Mouse (Mus musculus): Measurements from ENCODE around the gene Snx19. TPM values are rescaled to one million over a fixed set of nuclear protein-coding genes. Genes with fewer than 3 reads are reported as not detected.

Gene Snx19
- polyA plus RNA-seq (2016; fragmentation: Nextera tagmentation; extraction: Ambion mirVana): 21.2 and 23.7 TPM in 2 replicates

DNA sequence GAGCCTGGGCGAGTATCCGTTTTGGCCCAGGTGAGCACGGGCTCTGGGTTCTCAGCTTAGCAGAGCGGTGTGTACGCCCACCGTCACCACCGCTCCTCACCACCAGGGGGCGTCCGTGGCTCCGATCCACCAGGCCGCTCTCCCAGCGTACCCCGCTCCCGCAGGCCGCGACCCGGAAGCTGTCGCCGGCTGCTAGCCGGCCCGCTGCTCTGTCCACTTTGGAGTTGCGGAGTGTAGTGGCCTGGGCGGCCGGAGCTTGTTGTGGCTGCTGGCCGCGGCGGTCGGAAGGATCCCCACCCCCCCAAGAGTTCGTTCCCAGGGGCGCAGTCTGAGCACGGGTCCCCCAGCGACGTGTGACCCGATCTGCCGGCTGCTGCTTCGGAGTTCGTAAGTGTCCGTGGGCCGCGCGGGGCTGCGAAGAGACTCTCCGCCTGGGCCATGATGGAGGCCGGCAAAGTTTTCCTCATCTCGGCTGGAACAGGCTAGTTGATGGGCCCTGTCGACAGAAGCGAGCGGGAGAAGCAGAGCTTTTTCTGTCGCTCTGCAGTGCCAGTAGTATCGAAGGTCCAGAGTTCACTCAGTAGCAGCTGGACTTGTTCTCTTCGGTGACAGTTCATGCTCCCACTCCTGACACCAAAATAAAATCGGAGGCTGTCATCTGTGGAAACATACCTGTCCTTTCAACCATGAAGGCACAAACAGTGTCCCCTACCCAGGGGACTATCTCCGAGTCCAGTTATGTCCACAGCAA, at the start of gene Snx19:
Gene Snx19 (plus strand): TSS at position 227 of the 751 bp plus-strand sequence.
- DNase-seq (ENCODE audit: low spot score): peak; percentile 92
- Histone ChIP-seq H3K36me3 (peaks cover 26% of the 10 kb centered on the region), H3K27ac (peak within 1 kb of the TSS; percentile 93), H3K4me1 (replicated peaks) (peaks cover 37% of the 10 kb centered on the region), H3K4me3 (peak within 1 kb of the TSS; percentile 84), H3K27me3 (ENCODE audit: insufficient read depth, poor library complexity, severe bottlenecking) (no peaks in the 10 kb centered on the region), H3K9me3 (no peaks in the 10 kb centered on the region)
- 3% methylated on average over 53 of the region's 53 CpGs for WGBS

DNA sequence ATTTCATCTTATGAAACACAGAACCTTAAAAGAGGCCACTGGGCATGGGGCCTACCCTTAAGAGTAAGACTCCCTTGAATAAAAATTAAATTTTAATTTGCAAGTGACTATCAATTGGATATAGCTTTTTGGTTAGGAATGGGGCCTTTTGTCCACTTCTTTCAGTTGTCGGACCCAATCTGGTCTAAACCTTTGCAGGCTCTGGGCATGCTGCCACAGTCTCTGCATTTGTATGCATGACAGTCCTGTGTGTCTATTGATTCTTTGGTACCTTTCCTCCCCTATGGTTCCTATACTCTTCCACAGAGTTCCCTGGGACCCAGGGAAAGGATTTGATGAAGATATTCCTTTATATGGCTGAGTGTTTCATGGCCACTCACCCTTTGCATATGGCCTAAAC, 26.1 kb upstream of the Snx19 start:
- Histone ChIP-seq H3K4me3 (no peak overlapping the region), H3K36me3 (no peaks in the 10 kb centered on the region), H3K27ac (no peak overlapping the region), H3K27me3 (ENCODE audit: insufficient read depth, poor library complexity, severe bottlenecking) (no peaks in the 10 kb centered on the region), H3K9me3 (no peaks in the 10 kb centered on the region), H3K4me1 (replicated peaks) (no peaks in the 10 kb centered on the region)
- 93% methylated on average over 1 of the region's 1 CpGs for WGBS
- DNase-seq (ENCODE audit: low spot score): no peak

DNA sequence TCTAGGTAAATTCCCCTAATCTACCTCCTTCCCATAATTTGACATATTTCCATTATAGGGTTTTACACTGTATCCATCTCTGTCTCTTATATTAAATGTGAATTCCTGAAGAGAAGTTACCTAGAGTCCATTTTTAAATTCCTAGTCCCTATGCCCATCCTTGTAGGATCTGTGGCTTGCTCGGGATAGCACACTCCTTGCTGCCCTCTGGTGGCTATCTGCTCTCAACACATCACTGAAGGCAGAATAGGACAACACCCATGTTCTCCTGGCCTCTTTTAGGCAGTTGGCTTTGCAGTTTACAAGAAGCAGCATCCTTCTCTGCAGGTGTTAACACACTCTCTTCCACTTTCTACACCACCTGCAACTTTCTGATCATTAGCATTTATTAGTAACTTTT, 4.0 kb upstream of the Snx19 start:
- H3K4me3 ChIP-seq: no peak overlapping the region
- peaks cover 8% of the 10 kb centered on the region for H3K4me1 ChIP-seq (replicated peaks)
- no peaks in the 10 kb centered on the region for H3K36me3 ChIP-seq
- no peak overlapping the region for H3K27ac ChIP-seq
- WGBS: 13% methylated on average over 1 of the region's 1 CpGs
- no peaks in the 10 kb centered on the region for H3K27me3 ChIP-seq (ENCODE audit: insufficient read depth, poor library complexity, severe bottlenecking)
- no peaks in the 10 kb centered on the region for H3K9me3 ChIP-seq
- DNase-seq (ENCODE audit: low spot score): peak; percentile 43

DNA sequence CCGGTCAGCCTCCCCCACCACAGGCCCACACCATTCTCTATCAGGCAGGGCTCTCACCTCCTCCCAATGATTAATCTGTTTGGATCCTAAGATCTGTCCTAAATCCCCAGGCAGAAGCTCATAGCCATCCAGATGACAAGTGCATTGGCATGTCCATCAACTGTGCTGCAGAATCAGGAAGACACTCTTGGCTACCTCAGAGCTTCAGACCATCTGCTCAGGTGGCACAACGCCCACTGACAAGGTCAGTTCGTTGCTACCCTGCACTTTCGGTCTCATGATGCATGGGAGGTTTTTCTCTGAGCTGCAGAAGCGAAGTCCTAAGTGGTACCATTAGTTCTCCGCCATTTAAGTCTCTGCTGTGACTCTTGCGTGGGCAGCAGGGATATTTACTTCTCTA, 1.7 kb upstream of the Snx19 start:
- WGBS: 89% methylated on average over 7 of the region's 7 CpGs
- DNase-seq (ENCODE audit: low spot score): no peak
- no peaks in the 10 kb centered on the region for H3K9me3 ChIP-seq
- peaks cover 29% of the 10 kb centered on the region for H3K4me1 ChIP-seq (replicated peaks)
- no peaks in the 10 kb centered on the region for H3K27me3 ChIP-seq (ENCODE audit: insufficient read depth, poor library complexity, severe bottlenecking)
- H3K4me3 ChIP-seq: no peak overlapping the region
- H3K36me3 ChIP-seq: peaks cover 15% of the 10 kb centered on the region
- H3K27ac ChIP-seq: no peak overlapping the region

DNA sequence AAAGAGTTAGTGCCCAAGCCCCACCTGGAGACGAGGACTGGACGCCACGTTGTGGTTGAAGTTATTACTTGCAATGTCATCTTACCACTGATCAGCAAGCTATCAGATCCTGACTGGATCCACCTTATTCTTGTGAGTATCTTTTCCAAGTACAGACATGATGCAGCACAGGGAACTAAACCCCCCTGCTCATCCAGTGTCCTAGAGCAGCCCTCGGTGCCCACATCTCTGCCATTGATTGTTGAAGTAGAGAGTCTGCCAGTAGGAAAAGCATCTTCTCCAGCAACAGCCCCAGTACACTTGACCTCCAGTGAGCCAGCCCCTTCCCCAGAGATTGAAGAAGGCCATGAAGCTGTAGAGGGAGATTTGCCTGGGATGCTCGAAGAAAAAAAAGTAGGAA, 1.3 kb downstream of the Snx19 start:
- 91% methylated on average over 5 of the region's 5 CpGs for WGBS

DNA sequence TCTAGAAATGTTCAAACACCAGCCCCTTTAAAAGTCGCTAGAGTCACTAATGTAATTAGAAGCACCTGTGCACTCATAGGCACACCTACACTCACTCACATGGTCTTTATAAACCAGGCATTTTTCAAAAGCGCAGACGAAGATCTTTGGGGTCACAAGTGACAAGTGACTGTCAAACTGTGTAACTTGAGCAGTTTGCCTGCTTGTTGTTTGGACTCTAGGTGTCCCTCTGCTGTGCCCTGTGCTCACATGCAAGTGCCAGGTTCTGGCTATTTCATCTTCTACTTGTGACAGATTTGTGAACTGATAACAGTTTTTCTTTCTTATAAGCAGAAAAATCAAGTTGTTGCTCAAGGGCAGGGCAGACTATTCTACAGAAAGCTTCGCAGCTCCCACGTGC, 3.5 kb downstream of the Snx19 start:
- no peaks in the 10 kb centered on the region for H3K27me3 ChIP-seq (ENCODE audit: insufficient read depth, poor library complexity, severe bottlenecking)
- peaks cover 59% of the 10 kb centered on the region for H3K36me3 ChIP-seq
- H3K27ac ChIP-seq: no peak overlapping the region
- 75% methylated on average over 5 of the region's 5 CpGs for WGBS
- H3K9me3 ChIP-seq: no peaks in the 10 kb centered on the region
- H3K4me1 ChIP-seq (replicated peaks): peaks cover 37% of the 10 kb centered on the region
- no peak for DNase-seq (ENCODE audit: low spot score)
- H3K4me3 ChIP-seq: no peak overlapping the region

More for the DNA sequence above, 1.3 kb downstream of the Snx19 start:
- Histone ChIP-seq H3K27me3 (ENCODE audit: insufficient read depth, poor library complexity, severe bottlenecking) (no peaks in the 10 kb centered on the region), H3K4me1 (replicated peaks) (peaks cover 37% of the 10 kb centered on the region), H3K27ac (no peak overlapping the region), H3K9me3 (no peaks in the 10 kb centered on the region), H3K36me3 (peaks cover 37% of the 10 kb centered on the region), H3K4me3 (peak overlapping the region; percentile 84; the same call in 1 of the 2 replicates)
- DNase-seq (ENCODE audit: low spot score): no peak

DNA sequence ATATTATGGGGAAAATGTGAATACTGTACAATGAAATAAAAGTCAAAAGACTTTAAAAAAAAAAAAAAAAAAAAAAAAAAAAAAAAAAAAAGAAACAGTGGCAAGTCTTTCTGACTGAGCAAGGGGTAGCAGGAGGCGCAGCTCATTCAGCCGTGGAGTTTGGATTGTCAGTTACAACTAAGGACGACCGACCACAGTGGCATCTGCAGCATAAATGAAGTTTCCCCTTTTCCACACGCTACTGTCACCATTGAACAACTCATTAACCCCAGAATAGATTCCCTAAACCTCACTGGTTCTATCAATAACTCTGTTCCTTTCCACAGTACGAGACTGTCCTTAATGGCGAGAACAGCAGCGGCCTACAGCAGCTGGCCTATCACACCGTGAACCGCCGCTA, 5.0 kb downstream of the Snx19 start:
- H3K27ac ChIP-seq: no peak overlapping the region
- H3K27me3 ChIP-seq (ENCODE audit: insufficient read depth, poor library complexity, severe bottlenecking): no peaks in the 10 kb centered on the region
- H3K9me3 ChIP-seq: no peaks in the 10 kb centered on the region
- DNase-seq (ENCODE audit: low spot score): no peak
- 92% methylated on average over 11 of the region's 11 CpGs for WGBS
- H3K4me1 ChIP-seq (replicated peaks): peaks cover 37% of the 10 kb centered on the region
- H3K36me3 ChIP-seq: peaks cover 73% of the 10 kb centered on the region
- no peak overlapping the region for H3K4me3 ChIP-seq

DNA sequence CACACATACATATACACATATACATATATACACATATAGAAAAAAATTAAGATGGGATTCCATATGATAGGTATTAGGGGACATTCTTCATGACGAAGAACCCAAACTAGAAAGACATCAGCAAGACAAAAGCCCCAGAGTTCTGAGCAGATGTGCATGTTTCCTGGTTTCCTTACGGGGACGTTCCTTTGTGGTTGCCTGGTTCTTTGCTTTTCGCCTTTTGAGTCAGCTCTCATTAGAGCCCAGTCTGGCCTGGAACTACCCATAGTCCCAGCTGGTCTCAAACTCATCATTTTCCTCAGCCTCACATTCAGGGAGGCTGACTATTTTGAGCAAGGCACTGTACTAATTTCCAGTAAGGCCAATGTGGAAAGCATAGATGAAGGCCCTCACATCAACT, 7.0 kb downstream of the Snx19 start:
- no peaks in the 10 kb centered on the region for H3K27me3 ChIP-seq (ENCODE audit: insufficient read depth, poor library complexity, severe bottlenecking)
- whole genome bisulfite sequencing: 93% methylated on average over 4 of the region's 4 CpGs
- H3K27ac ChIP-seq: no peak overlapping the region
- H3K36me3 ChIP-seq: peaks cover 84% of the 10 kb centered on the region
- no peaks in the 10 kb centered on the region for H3K9me3 ChIP-seq
- H3K4me3 ChIP-seq: no peak overlapping the region
- H3K4me1 ChIP-seq (replicated peaks): peaks cover 19% of the 10 kb centered on the region
- DNase-seq (ENCODE audit: low spot score): no peak

DNA sequence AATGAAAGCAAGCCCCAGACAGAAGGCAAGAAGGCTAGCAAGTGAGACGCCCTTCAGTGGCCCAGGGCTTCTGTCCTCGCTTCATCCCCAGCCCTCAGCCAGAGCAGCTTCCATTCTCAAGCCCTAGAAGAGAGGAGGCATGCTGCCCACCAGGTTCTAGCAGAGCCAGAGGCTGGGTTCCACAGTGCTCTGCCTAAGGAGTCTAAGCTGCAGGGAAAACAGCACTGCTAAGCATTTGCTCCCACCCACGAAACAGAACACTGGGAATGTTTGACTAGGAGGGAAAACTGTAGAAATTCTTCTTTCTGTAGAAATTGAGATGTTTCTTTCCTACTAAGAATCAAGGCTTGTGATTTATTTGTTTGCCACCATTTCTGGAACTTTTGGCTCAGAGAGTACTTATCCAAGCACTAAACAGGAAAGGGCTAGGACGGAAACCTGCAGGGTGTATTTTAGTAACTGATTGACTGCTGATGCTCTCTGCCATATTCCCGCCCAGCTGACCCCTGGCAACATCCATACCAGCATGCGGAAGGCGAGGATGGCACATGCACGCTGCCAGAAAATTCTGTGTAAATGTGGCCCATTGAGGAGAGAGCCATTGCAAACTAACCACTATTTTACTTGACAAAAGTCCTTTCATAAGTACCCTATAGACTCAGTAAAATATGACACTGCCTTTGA, 9.1 kb downstream of the Snx19 start:
- no peaks in the 10 kb centered on the region for H3K4me1 ChIP-seq (replicated peaks)
- DNase-seq (ENCODE audit: low spot score): no peak
- H3K27me3 ChIP-seq (ENCODE audit: insufficient read depth, poor library complexity, severe bottlenecking): no peaks in the 10 kb centered on the region
- WGBS: 93% methylated on average over 8 of the region's 8 CpGs
- H3K4me3 ChIP-seq: no peak overlapping the region
- H3K27ac ChIP-seq: no peak overlapping the region
- peaks cover 90% of the 10 kb centered on the region for H3K36me3 ChIP-seq
- H3K9me3 ChIP-seq: no peaks in the 10 kb centered on the region

DNA sequence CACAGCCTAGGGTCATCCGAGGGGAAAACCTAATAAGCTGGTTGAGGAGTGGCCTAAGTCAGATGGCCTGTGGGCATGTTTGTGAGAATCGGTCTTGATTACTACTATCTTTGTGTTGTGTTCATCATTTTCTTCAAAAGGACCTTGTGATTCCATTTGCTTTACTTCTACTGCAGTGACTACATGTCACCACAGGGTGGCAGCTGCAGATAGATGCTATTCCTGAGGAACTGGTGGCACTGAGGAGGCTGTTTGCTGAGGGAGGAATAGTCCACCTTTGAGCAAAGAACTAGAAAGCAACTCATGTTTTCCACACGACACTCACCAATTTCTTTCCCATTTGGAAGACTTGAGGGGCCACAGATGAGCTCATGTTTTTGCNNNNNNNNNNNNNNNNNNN, 11.6 kb downstream of the Snx19 start:
- H3K4me1 ChIP-seq (replicated peaks): no peaks in the 10 kb centered on the region
- no peak overlapping the region for H3K4me3 ChIP-seq
- no peaks in the 10 kb centered on the region for H3K9me3 ChIP-seq
- no peak overlapping the region for H3K27ac ChIP-seq
- DNase-seq (ENCODE audit: low spot score): no peak
- no peaks in the 10 kb centered on the region for H3K27me3 ChIP-seq (ENCODE audit: insufficient read depth, poor library complexity, severe bottlenecking)
- WGBS: 63% methylated on average over 3 of the region's 3 CpGs
- H3K36me3 ChIP-seq: peaks cover 98% of the 10 kb centered on the region

DNA sequence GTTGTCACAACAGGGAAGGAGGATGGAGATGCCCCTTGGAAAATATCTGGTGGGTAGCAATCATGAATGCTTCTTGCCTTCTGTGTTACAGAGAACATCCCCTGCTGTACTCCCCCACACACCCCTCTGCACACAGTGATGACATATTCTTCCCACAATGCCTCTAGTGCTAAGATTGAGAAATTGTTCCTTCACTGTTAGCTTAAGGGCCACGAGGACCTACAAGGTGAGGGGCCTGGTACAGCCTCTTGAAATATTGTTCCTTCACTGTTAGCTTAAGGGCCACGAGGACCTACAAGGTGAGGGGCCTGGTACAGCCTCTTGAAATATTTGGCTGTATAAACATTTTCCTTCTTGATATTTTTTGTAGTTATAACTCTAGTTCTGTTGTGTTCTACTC, 14.9 kb downstream of the Snx19 start:
- H3K4me1 ChIP-seq (replicated peaks): no peaks in the 10 kb centered on the region
- peaks cover 99% of the 10 kb centered on the region for H3K36me3 ChIP-seq
- no peak for DNase-seq (ENCODE audit: low spot score)
- 90% methylated on average over 2 of the region's 2 CpGs for WGBS
- no peaks in the 10 kb centered on the region for H3K27me3 ChIP-seq (ENCODE audit: insufficient read depth, poor library complexity, severe bottlenecking)
- no peaks in the 10 kb centered on the region for H3K9me3 ChIP-seq
- no peak overlapping the region for H3K4me3 ChIP-seq
- no peak overlapping the region for H3K27ac ChIP-seq

DNA sequence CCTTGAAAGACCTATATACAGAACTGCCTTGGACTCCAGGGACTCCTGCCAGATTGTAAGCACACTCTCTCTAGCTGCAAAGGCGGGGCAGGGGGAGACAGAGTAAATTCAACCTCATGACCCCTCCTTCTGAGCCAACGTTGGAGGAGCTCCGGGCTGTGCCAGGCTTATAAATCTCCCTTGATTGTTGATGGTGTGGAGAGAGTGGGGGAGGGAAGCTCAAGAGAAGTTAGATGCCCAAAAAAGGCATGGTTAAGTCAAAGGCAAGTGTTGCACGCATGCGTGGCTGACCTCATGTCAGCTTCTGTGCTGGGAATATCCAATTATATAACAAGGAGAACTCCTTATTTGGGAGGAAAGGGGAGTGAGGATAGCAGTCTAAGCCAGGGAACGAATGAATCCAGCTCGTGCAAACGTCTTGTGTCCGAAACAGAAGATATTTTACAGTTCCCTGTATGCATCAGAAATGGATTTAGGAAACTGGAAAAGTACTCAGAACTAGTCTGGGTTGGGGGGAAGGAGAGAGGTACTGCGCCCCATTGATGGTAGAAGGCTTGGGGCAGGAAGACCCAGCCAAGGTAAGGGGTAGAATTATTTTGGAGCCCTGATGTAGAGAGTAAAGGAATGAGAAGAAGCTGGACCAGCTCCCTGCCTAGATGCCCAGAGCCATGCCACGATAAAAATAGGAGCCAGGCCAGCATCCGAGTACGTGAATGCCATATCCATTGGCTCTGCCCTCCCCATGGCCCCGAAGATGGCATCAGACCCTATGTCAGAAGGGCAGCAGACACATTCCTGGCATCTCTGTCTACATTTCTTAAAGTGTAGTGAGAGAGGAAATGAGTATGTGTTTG, 18.6 kb downstream of the Snx19 start:
- H3K4me1 ChIP-seq (replicated peaks): peaks cover 11% of the 10 kb centered on the region
- H3K36me3 ChIP-seq: peaks cover 79% of the 10 kb centered on the region
- H3K9me3 ChIP-seq: no peaks in the 10 kb centered on the region
- WGBS: 88% methylated on average over 14 of the region's 14 CpGs
- H3K4me3 ChIP-seq: no peak overlapping the region
- DNase-seq (ENCODE audit: low spot score): no peak
- H3K27me3 ChIP-seq (ENCODE audit: insufficient read depth, poor library complexity, severe bottlenecking): no peaks in the 10 kb centered on the region
- H3K27ac ChIP-seq: no peak overlapping the region

DNA sequence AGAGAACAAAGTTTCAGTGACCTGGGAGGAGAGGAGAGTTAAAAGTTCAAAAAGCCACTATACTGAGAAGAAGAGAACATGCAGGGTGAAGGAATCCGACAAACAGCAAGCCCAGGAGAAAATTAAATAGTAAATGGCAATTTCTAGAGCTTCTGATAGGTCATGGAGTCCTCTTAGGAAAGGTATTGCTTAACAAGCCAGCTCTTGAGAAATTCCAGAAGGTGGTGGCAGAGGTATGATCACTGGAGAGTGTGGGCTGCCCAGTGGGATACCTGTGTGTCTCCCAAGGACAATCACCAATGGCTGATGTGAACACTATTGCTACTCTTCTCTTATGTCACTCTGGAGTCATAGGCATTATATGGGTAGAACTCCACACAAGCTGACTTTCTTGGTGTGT, 19.2 kb downstream of the Snx19 start:
- H3K4me3 ChIP-seq: no peak overlapping the region
- peaks cover 79% of the 10 kb centered on the region for H3K36me3 ChIP-seq
- peaks cover 11% of the 10 kb centered on the region for H3K4me1 ChIP-seq (replicated peaks)
- WGBS: 87% methylated on average over 1 of the region's 1 CpGs
- no peak for DNase-seq (ENCODE audit: low spot score)
- no peak overlapping the region for H3K27ac ChIP-seq
- no peaks in the 10 kb centered on the region for H3K9me3 ChIP-seq
- H3K27me3 ChIP-seq (ENCODE audit: insufficient read depth, poor library complexity, severe bottlenecking): no peaks in the 10 kb centered on the region

Data from hindbrain, embryonic 10.5 days (tissue).